Mouse (Mus musculus): ENCODE measurements around the gene Grik2. TPM values are rescaled to one million over a fixed set of nuclear protein-coding genes. Genes with fewer than 3 reads are reported as not detected.
A peak's percentile ranks its signal among the peaks of the same experiment; 100 is the strongest.

Gene Grik2
- 8.9 and 10.0 TPM in 2 replicates for polyA plus RNA-seq (2014; fragmentation: Nextera tagmentation; extraction: Ambion mirVana)

- H3K27ac ChIP-seq (ENCODE audit: low read length) = no peak within 1 kb of the TSS
Measured at GRCm38 (mm10) chr10:49788381-49788906, at the start of gene Grik2. TSS of gene Grik2 (minus strand) at chr10:49788766.

GRCm38 (mm10) chr10:49834392-49834791 lies 45.8 kb upstream of the Grik2 start:
- Histone ChIP-seq H3K9me3 (ENCODE audit: control insufficient read depth, low read depth, low read length) (no peaks in the 10 kb centered on the region), H3K4me3 (ENCODE audit: low read depth, low read length) (no peak overlapping the region), H3K4me1 (ENCODE audit: control insufficient read depth, insufficient read depth, low read length) (no peaks in the 10 kb centered on the region), H3K9ac (replicated peaks; ENCODE audit: low read depth, low read length) (no peak overlapping the region), H3K27me3 (ENCODE audit: control insufficient read depth, insufficient read depth, low read length) (no peaks in the 10 kb centered on the region), H3K27ac (ENCODE audit: low read length) (no peak overlapping the region), H3K36me3 (ENCODE audit: control insufficient read depth, insufficient read depth, low read length) (no peaks in the 10 kb centered on the region), H3K4me2 (replicated peaks; ENCODE audit: low read depth, low read length) (no peak overlapping the region)
- 93% methylated on average over 3 of the region's 3 CpGs for WGBS
- ATAC-seq (ENCODE audit: insufficient number of reproducible peaks, insufficient read depth, low FRiP score, low read depth) = no peak

More at GRCm38 (mm10) chr10:49788381-49788906, at the start of gene Grik2:
- no peaks in the 10 kb centered on the region for H3K9me3 ChIP-seq (ENCODE audit: control insufficient read depth, low read depth, low read length)
- H3K4me2 ChIP-seq (replicated peaks; ENCODE audit: low read depth, low read length) = peak within 1 kb of the TSS; percentile 87
- no peaks in the 10 kb centered on the region for H3K36me3 ChIP-seq (ENCODE audit: control insufficient read depth, insufficient read depth, low read length)
- WGBS = 0% methylated on average over 36 of the region's 41 CpGs
- H3K9ac ChIP-seq (replicated peaks; ENCODE audit: low read depth, low read length) = 0 out of 2 replicates have a peak within 1 kb of the TSS, but pooled peaks have one; percentile 30
- no peaks in the 10 kb centered on the region for H3K4me1 ChIP-seq (ENCODE audit: control insufficient read depth, insufficient read depth, low read length)
- peak within 1 kb of the TSS; percentile 54 for H3K4me3 ChIP-seq (ENCODE audit: low read depth, low read length)
- H3K27me3 ChIP-seq (ENCODE audit: control insufficient read depth, insufficient read depth, low read length) = 0 out of 2 replicates have a peak, but pooled peaks cover 4% of the 10 kb centered on the region
- ATAC-seq (ENCODE audit: insufficient number of reproducible peaks, insufficient read depth, low FRiP score, low read depth) = peak; percentile 70

GRCm38 (mm10) chr10:49807276-49807675 lies 18.7 kb upstream of the Grik2 start:
- Histone ChIP-seq H3K27ac (ENCODE audit: low read length) (no peak overlapping the region), H3K9ac (replicated peaks; ENCODE audit: low read depth, low read length) (no peak overlapping the region), H3K4me3 (ENCODE audit: low read depth, low read length) (no peak overlapping the region), H3K4me2 (replicated peaks; ENCODE audit: low read depth, low read length) (no peak overlapping the region), H3K27me3 (ENCODE audit: control insufficient read depth, insufficient read depth, low read length) (no peaks in the 10 kb centered on the region), H3K36me3 (ENCODE audit: control insufficient read depth, insufficient read depth, low read length) (no peaks in the 10 kb centered on the region), H3K4me1 (ENCODE audit: control insufficient read depth, insufficient read depth, low read length) (no peaks in the 10 kb centered on the region), H3K9me3 (ENCODE audit: control insufficient read depth, low read depth, low read length) (no peaks in the 10 kb centered on the region)
- ATAC-seq (ENCODE audit: insufficient number of reproducible peaks, insufficient read depth, low FRiP score, low read depth) = no peak

- Histone ChIP-seq H3K27ac (ENCODE audit: low read length) (no peak overlapping the region), H3K4me2 (replicated peaks; ENCODE audit: low read depth, low read length) (no peak overlapping the region), H3K4me3 (ENCODE audit: low read depth, low read length) (no peak overlapping the region), H3K27me3 (ENCODE audit: control insufficient read depth, insufficient read depth, low read length) (no peaks in the 10 kb centered on the region), H3K36me3 (ENCODE audit: control insufficient read depth, insufficient read depth, low read length) (no peaks in the 10 kb centered on the region), H3K9ac (replicated peaks; ENCODE audit: low read depth, low read length) (no peak overlapping the region), H3K4me1 (ENCODE audit: control insufficient read depth, insufficient read depth, low read length) (no peaks in the 10 kb centered on the region), H3K9me3 (ENCODE audit: control insufficient read depth, low read depth, low read length) (no peaks in the 10 kb centered on the region)
- no peak for ATAC-seq (ENCODE audit: insufficient number of reproducible peaks, insufficient read depth, low FRiP score, low read depth)
- WGBS = 77% methylated on average over 1 of the region's 1 CpGs
Measured at GRCm38 (mm10) chr10:49801001-49801400, 12.4 kb upstream of the Grik2 start.

GRCm38 (mm10) chr10:49794129-49794528 lies 5.6 kb upstream of the Grik2 start:
- Histone ChIP-seq H3K9ac (replicated peaks; ENCODE audit: low read depth, low read length) (no peak overlapping the region), H3K27me3 (ENCODE audit: control insufficient read depth, insufficient read depth, low read length) (no peaks in the 10 kb centered on the region), H3K27ac (ENCODE audit: low read length) (no peak overlapping the region), H3K9me3 (ENCODE audit: control insufficient read depth, low read depth, low read length) (no peaks in the 10 kb centered on the region), H3K36me3 (ENCODE audit: control insufficient read depth, insufficient read depth, low read length) (no peaks in the 10 kb centered on the region), H3K4me2 (replicated peaks; ENCODE audit: low read depth, low read length) (no peak overlapping the region), H3K4me3 (ENCODE audit: low read depth, low read length) (no peak overlapping the region), H3K4me1 (ENCODE audit: control insufficient read depth, insufficient read depth, low read length) (no peaks in the 10 kb centered on the region)
- no peak for ATAC-seq (ENCODE audit: insufficient number of reproducible peaks, insufficient read depth, low FRiP score, low read depth)

GRCm38 (mm10) chr10:49790326-49790725 lies 1.8 kb upstream of the Grik2 start:
- Histone ChIP-seq H3K27me3 (ENCODE audit: control insufficient read depth, insufficient read depth, low read length) (0 out of 2 replicates have a peak, but pooled peaks cover 4% of the 10 kb centered on the region), H3K4me3 (ENCODE audit: low read depth, low read length) (no peak overlapping the region), H3K9ac (replicated peaks; ENCODE audit: low read depth, low read length) (no peak overlapping the region), H3K4me2 (replicated peaks; ENCODE audit: low read depth, low read length) (no peak overlapping the region), H3K9me3 (ENCODE audit: control insufficient read depth, low read depth, low read length) (no peaks in the 10 kb centered on the region), H3K36me3 (ENCODE audit: control insufficient read depth, insufficient read depth, low read length) (no peaks in the 10 kb centered on the region), H3K4me1 (ENCODE audit: control insufficient read depth, insufficient read depth, low read length) (no peaks in the 10 kb centered on the region), H3K27ac (ENCODE audit: low read length) (no peak overlapping the region)
- 52% methylated on average over 8 of the region's 8 CpGs for WGBS
- peak; percentile 30; the same call in 1 of the 2 replicates for ATAC-seq (ENCODE audit: insufficient number of reproducible peaks, insufficient read depth, low FRiP score, low read depth)

- ATAC-seq (ENCODE audit: insufficient number of reproducible peaks, insufficient read depth, low FRiP score, low read depth) = peak; percentile 42; the same call in 1 of the 2 replicates
- Histone ChIP-seq H3K36me3 (ENCODE audit: control insufficient read depth, insufficient read depth, low read length) (no peaks in the 10 kb centered on the region), H3K27me3 (ENCODE audit: control insufficient read depth, insufficient read depth, low read length) (0 out of 2 replicates have a peak, but pooled peaks cover 4% of the 10 kb centered on the region), H3K4me3 (ENCODE audit: low read depth, low read length) (no peak overlapping the region), H3K9ac (replicated peaks; ENCODE audit: low read depth, low read length) (no peak overlapping the region), H3K9me3 (ENCODE audit: control insufficient read depth, low read depth, low read length) (no peaks in the 10 kb centered on the region), H3K4me2 (replicated peaks; ENCODE audit: low read depth, low read length) (no peak overlapping the region), H3K4me1 (ENCODE audit: control insufficient read depth, insufficient read depth, low read length) (no peaks in the 10 kb centered on the region), H3K27ac (ENCODE audit: low read length) (no peak overlapping the region)
- 52% methylated on average over 4 of the region's 4 CpGs for WGBS
Measured at GRCm38 (mm10) chr10:49789711-49790110, 1.1 kb upstream of the Grik2 start.

GRCm38 (mm10) chr10:49788914-49789313 lies 348 bp upstream of the Grik2 start:
- Histone ChIP-seq H3K4me3 (ENCODE audit: low read depth, low read length) (peak overlapping the region; percentile 54), H3K27ac (ENCODE audit: low read length) (no peak overlapping the region), H3K9ac (replicated peaks; ENCODE audit: low read depth, low read length) (no peak overlapping the region), H3K36me3 (ENCODE audit: control insufficient read depth, insufficient read depth, low read length) (no peaks in the 10 kb centered on the region), H3K4me2 (replicated peaks; ENCODE audit: low read depth, low read length) (peak overlapping the region; percentile 87), H3K27me3 (ENCODE audit: control insufficient read depth, insufficient read depth, low read length) (0 out of 2 replicates have a peak, but pooled peaks cover 4% of the 10 kb centered on the region), H3K9me3 (ENCODE audit: control insufficient read depth, low read depth, low read length) (no peaks in the 10 kb centered on the region), H3K4me1 (ENCODE audit: control insufficient read depth, insufficient read depth, low read length) (no peaks in the 10 kb centered on the region)
- no peak for ATAC-seq (ENCODE audit: insufficient number of reproducible peaks, insufficient read depth, low FRiP score, low read depth)
- 10% methylated on average over 5 of the region's 5 CpGs for WGBS

GRCm38 (mm10) chr10:49786630-49787029 lies 1.9 kb downstream of the Grik2 start:
- 51% methylated on average over 3 of the region's 3 CpGs for WGBS
- no peak overlapping the region for H3K4me2 ChIP-seq (replicated peaks; ENCODE audit: low read depth, low read length)

More at GRCm38 (mm10) chr10:49786630-49787029, 1.9 kb downstream of the Grik2 start:
- ATAC-seq (ENCODE audit: insufficient number of reproducible peaks, insufficient read depth, low FRiP score, low read depth) = no peak
- Histone ChIP-seq H3K9me3 (ENCODE audit: control insufficient read depth, low read depth, low read length) (no peaks in the 10 kb centered on the region), H3K36me3 (ENCODE audit: control insufficient read depth, insufficient read depth, low read length) (no peaks in the 10 kb centered on the region), H3K4me3 (ENCODE audit: low read depth, low read length) (no peak overlapping the region), H3K9ac (replicated peaks; ENCODE audit: low read depth, low read length) (no peak overlapping the region), H3K27ac (ENCODE audit: low read length) (no peak overlapping the region), H3K4me1 (ENCODE audit: control insufficient read depth, insufficient read depth, low read length) (no peaks in the 10 kb centered on the region), H3K27me3 (ENCODE audit: control insufficient read depth, insufficient read depth, low read length) (0 out of 2 replicates have a peak, but pooled peaks cover 4% of the 10 kb centered on the region)

Measured in stomach, embryonic 14.5 days (tissue).